Mouse (Mus musculus) testis, adult 2 months (tissue): Measurements from ENCODE around the gene Nop14. TPM values are rescaled to one million over a fixed set of nuclear protein-coding genes. Genes with fewer than 3 reads are reported as not detected.

ENCODE experiments used
- H3K27ac ChIP-seq: fragments of 200-500 bp; 2 replicates; pipeline ENCODE4 v1.5.1; 2012; ENCODE audit warnings: low read depth, low read length; ENCODE audit not compliant: control insufficient read depth, insufficient read depth
- H3K27me3 ChIP-seq: fragments of 200-500 bp; 2 replicates; pipeline ENCODE4 v1.6.1; 2012; ENCODE audit warnings: mild to moderate bottlenecking, low read length, moderate library complexity; ENCODE audit not compliant: control insufficient read depth, insufficient read depth
- H3K36me3 ChIP-seq: fragments of 200-500 bp; 2 replicates; pipeline ENCODE4 v1.6.1; 2012; ENCODE audit warnings: mild to moderate bottlenecking, low read length; ENCODE audit not compliant: control insufficient read depth, insufficient read depth
- H3K4me1 ChIP-seq: fragments of 200-500 bp; 2 replicates; pipeline ENCODE4 v1.6.1; 2012; ENCODE audit warnings: low read length; ENCODE audit not compliant: control insufficient read depth, insufficient read depth
- H3K4me3 ChIP-seq: fragments of 200-500 bp; 2 replicates; pipeline ENCODE4 v1.5.1; 2012; ENCODE audit warnings: low read depth, mild to moderate bottlenecking, low read length, moderate library complexity, mixed read lengths; ENCODE audit not compliant: control insufficient read depth
- CTCF ChIP-seq: fragments of 200-500 bp; IDR thresholded peaks from 2 replicates; pipeline ENCODE4 v1.5.1; 2012; ENCODE audit warnings: low read depth, mild to moderate bottlenecking, inconsistent platforms, low read length, moderate library complexity; ENCODE audit not compliant: control insufficient read depth, insufficient read depth, insufficient replicate concordance
- POLR2A ChIP-seq: fragments of 200-500 bp; IDR thresholded peaks from 2 replicates; pipeline ENCODE4 v1.6.1; 2012; ENCODE audit warnings: low read depth, mild to moderate bottlenecking, inconsistent platforms, low read length, moderate library complexity; ENCODE audit not compliant: control insufficient read depth
- polyA plus RNA-seq: library from polyadenylated mRNA; depleted of rRNA; stranded (reverse); fragments of >200 nt; gene quantifications from 2 replicates; pipeline ENCODE4 v1.2.3, GENCODE M21; 2012; rRNA removed

The Nop14 gene
- polyA plus RNA-seq: 51.4 and 71.3 TPM in 2 replicates

DNA sequence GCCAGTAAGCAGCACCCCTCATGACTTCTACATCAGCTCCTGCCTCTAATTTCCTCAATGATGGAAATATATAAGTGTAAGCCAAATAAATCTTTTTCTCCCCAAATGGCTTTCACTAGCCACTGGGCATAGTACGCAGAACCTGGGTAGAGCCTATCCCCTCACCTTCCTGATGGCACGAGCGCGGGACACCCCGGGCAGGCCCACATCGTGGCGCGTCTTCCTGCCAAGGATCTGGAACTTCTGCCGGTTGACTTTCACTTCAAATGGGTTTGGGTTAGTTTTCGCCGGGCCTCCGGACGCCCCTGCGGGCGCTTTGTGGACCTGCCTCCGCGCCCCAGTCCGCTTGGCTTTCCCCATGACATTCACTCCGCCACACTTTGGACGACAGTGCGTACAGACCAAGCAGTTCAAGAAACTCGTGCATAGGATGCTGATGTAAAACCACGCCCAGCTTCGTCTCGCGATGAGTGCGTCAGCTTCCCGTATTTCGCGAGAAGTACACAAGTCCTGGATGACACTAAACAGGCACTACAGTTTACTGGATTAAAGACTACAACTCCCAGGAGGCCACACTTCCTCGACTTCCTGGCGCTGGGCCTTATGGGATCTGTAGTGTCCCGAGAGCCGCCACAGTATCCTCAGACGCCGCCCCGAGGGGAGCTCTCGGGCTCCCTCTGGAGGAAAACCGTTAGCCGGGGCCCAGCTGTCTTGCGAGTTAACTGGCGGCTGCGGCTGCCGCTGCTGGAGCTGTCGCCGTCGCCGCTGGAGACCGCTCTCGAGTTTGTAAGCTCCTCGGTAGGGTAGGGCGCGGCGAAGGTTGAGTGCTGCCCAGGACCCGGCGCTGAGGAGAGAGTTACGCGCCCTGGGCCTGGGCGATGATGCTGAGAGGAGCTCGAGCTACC, at the start of gene Nop14, which contains the start of gene Grk4:
Gene Nop14, minus strand, starts transcription at position 463 of the 905 bp plus-strand sequence.
Gene Grk4, plus strand, starts transcription at position 694 of the 905 bp plus-strand sequence.
- H3K4me1 ChIP-seq: no peaks in the 10 kb centered on the region; the same call in 1 of the 2 replicates
- TF ChIP-seq CTCF (peak; percentile 54), POLR2A (peak; percentile 97)
- no peaks in the 10 kb centered on the region for H3K27me3 ChIP-seq
- H3K27ac ChIP-seq: peak within 1 kb of the TSS; percentile 91
- H3K36me3 ChIP-seq: no peaks in the 10 kb centered on the region; the same call in 1 of the 2 replicates
- peak within 1 kb of the TSS; percentile 91 for H3K4me3 ChIP-seq

DNA sequence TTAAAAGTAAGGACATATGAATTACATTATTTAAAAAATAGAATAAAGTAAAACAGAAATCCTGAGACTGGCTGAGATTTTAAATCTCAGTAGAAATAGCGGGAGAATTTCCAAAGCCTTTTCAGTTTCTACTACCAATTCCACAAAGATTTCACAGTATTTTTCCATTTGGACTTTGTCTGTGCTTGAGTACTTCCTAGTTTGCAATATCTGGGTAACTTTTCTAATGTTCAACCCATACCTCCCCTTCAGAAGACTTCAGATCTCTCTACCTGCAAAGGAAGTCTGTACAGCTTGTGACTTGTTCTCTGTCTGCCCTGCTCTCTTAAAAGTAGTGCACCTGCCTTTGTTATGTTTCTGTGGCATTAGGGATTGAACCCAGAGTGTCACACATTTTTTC, 48.5 kb upstream of the Nop14 start:
- Histone ChIP-seq H3K36me3 (no peaks in the 10 kb centered on the region), H3K4me1 (no peaks in the 10 kb centered on the region), H3K4me3 (no peak overlapping the region), H3K27ac (no peak overlapping the region), H3K27me3 (no peaks in the 10 kb centered on the region)
- TF ChIP-seq CTCF: no peak
- TF ChIP-seq POLR2A: no peak

DNA sequence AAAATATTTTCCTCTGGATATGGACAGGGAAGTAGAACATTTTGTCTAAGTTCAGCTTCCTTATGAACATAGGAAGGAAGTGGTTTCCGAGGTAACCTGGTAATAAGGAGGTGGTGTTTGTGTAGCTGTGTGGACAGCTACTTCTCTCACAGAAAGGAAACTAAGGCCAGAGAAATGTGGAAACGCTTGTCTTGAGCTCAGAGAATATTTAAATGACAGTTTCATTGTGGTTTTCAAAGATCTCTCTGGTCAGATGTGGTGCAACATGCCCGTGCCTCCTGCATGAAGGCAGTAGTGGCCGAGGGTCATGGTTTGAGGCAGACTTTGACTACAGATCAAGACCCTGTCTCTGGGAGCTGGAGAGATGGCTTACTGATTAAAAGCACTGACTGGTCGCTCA, 35.6 kb upstream of the Nop14 start:
- no peaks in the 10 kb centered on the region for H3K27me3 ChIP-seq
- no peak overlapping the region for H3K27ac ChIP-seq
- no peaks in the 10 kb centered on the region for H3K4me1 ChIP-seq
- TF ChIP-seq POLR2A (no peak), CTCF (no peak)
- no peaks in the 10 kb centered on the region for H3K36me3 ChIP-seq
- H3K4me3 ChIP-seq: no peak overlapping the region

DNA sequence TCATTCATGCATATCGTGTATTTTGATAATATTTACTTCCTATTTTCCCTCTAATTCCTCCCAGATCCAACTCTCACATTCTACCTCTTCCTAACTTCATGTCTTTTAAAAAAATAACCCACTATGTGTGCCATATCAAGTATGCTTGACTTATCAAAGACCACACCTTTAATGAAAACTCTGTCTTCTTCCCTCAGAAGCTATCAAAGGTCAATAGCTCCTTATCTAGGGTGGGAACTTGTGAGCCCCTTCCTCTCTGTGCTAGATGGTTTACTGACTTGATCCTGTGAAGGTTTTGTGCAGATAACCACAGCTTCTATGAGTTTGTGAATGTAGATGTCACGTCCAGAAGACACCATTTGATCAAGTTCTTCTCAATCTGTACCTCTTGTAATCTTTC, 32.8 kb upstream of the Nop14 start:
- no peaks in the 10 kb centered on the region for H3K27me3 ChIP-seq
- H3K4me3 ChIP-seq: no peak overlapping the region
- no peak overlapping the region for H3K27ac ChIP-seq
- H3K36me3 ChIP-seq: no peaks in the 10 kb centered on the region
- no peaks in the 10 kb centered on the region for H3K4me1 ChIP-seq
- TF ChIP-seq CTCF: no peak
- TF ChIP-seq POLR2A: no peak

DNA sequence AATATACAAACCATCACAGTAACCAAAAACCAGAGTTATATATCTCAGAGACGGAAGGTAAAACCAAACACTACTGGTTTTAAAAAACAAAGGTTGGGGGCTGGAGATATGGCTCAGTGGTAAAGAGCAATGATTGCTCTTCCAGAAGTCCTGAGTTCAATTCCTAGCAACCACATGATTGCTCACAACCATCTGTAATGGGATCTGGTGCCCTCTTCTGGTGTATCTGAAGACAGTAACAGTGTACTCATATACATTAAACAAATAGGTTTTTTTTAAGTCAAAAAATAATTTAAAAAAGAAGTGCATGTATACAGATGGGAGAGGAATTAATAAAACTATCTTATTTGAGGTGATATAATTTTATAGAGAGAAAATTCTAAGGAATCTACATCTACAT, 29.9 kb upstream of the Nop14 start:
- no peak for TF ChIP-seq CTCF
- TF ChIP-seq POLR2A: no peak

DNA sequence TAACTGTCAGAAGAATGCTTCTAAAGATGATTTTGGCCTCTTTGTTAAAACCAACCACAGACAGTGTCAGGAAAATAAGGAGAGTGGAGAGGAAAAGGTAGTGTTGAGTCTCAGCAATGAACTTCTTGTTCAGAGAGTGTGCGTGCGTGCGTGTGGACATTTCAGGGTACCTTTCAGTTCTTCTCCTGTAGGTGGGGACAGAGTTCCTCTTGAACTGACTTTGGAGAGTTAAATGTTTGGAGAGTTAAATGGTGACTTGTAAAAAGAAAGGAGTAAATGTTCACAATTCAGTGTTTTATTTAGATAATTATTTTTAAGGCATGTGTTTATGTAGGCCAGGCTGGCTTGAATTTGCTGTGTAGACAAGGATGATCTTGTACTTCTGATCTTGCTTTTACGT, 10.3 kb upstream of the Nop14 start:
- Histone ChIP-seq H3K4me3 (no peak overlapping the region), H3K27me3 (no peaks in the 10 kb centered on the region), H3K4me1 (no peaks in the 10 kb centered on the region), H3K36me3 (no peaks in the 10 kb centered on the region; the same call in 1 of the 2 replicates), H3K27ac (no peak overlapping the region)
- TF ChIP-seq POLR2A (no peak), CTCF (no peak)

More for the DNA sequence above, 29.9 kb upstream of the Nop14 start:
- H3K27ac ChIP-seq: no peak overlapping the region
- H3K4me3 ChIP-seq: no peak overlapping the region
- H3K36me3 ChIP-seq: no peaks in the 10 kb centered on the region
- no peaks in the 10 kb centered on the region for H3K4me1 ChIP-seq
- H3K27me3 ChIP-seq: no peaks in the 10 kb centered on the region

DNA sequence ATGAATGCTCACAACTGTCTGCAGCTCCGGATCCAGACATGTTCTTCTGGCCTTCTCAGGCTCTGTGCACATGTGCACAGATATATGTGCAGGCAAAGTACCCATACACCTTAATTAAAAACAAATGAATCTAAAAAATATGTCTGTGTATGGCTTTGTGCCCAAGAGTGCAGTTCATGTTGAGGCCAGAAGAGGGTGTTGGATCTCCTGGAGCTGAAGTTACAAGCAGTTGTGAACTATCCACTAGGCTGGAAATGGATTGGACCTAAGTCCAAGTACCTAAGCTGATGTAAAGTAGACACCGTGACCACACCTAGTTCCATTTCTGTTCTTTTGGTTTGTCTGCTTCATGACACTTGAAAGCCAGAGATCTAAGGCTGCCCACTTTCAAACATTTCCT, 9.5 kb upstream of the Nop14 start:
- H3K4me3 ChIP-seq: no peak overlapping the region
- no peaks in the 10 kb centered on the region for H3K4me1 ChIP-seq
- no peak for TF ChIP-seq POLR2A
- no peak overlapping the region for H3K27ac ChIP-seq
- H3K27me3 ChIP-seq: no peaks in the 10 kb centered on the region
- no peaks in the 10 kb centered on the region; the same call in 1 of the 2 replicates for H3K36me3 ChIP-seq
